Mouse (Mus musculus): ENCODE results near the gene Gmpr. TPM values are rescaled to one million over a fixed set of nuclear protein-coding genes. Genes with fewer than 3 reads are reported as not detected.
A peak's percentile ranks its signal among the peaks of the same experiment; 100 is the strongest.

The Gmpr gene
- total RNA-seq, 4 experiments from 2014 or later: 65.2 to 76.9 (median 67.4) TPM

- DNase-seq (ENCODE audit: low spot score in 2 of 2): no peak
These were observed 4.5 kb upstream of the Gmpr start for GRCm38 (mm10) chr13:45502791-45503190.

- DNase-seq (ENCODE audit: low spot score in 2 of 2): no peak
These were observed 1.7 kb upstream of the Gmpr start for GRCm38 (mm10) chr13:45505546-45505945.

GRCm38 (mm10) chr13:45508495-45508894, 1.3 kb downstream of the Gmpr start:
- DNase-seq (ENCODE audit: low spot score in 2 of 2): peak; percentile 73 to 74

- no peak for DNase-seq (ENCODE audit: low spot score in 2 of 2)
These were observed 2.1 kb downstream of the Gmpr start for GRCm38 (mm10) chr13:45509366-45509765.

GRCm38 (mm10) chr13:45511706-45512435, 4.6 kb downstream of the Gmpr start:
- DNase-seq (ENCODE audit: low spot score in 2 of 2): no peak

- no peak for DNase-seq (ENCODE audit: low spot score in 2 of 2)
These were observed 5.3 kb downstream of the Gmpr start for GRCm38 (mm10) chr13:45512531-45512930.

- no peak for DNase-seq (ENCODE audit: low spot score in 2 of 2)
These were observed 6.1 kb downstream of the Gmpr start for GRCm38 (mm10) chr13:45513009-45513984.

GRCm38 (mm10) chr13:45514115-45514514, 6.9 kb downstream of the Gmpr start:
- DNase-seq (ENCODE audit: low spot score in 2 of 2): no peak

GRCm38 (mm10) chr13:45514832-45515422, 7.7 kb downstream of the Gmpr start:
- DNase-seq (ENCODE audit: low spot score in 2 of 2): no peak

- no peak for DNase-seq (ENCODE audit: low spot score in 2 of 2)
These were observed 9.5 kb downstream of the Gmpr start for GRCm38 (mm10) chr13:45516501-45517393.

GRCm38 (mm10) chr13:45524305-45524704, 17.1 kb downstream of the Gmpr start:
- no peak for DNase-seq (ENCODE audit: low spot score in 2 of 2)

GRCm38 (mm10) chr13:45524791-45525435, 17.7 kb downstream of the Gmpr start:
- DNase-seq (ENCODE audit: low spot score in 2 of 2): no peak

- DNase-seq (ENCODE audit: low spot score in 2 of 2): peak in 1 of 2 experiments; percentile 35
These were observed 19.0 kb downstream of the Gmpr start for GRCm38 (mm10) chr13:45526230-45526629.

- no peak for DNase-seq (ENCODE audit: low spot score in 2 of 2)
These were observed 20.2 kb downstream of the Gmpr start for GRCm38 (mm10) chr13:45527232-45527964.

- no peak for DNase-seq (ENCODE audit: low spot score in 2 of 2)
These were observed 21.5 kb downstream of the Gmpr start for GRCm38 (mm10) chr13:45528787-45529186.

- peak in 1 of 2 experiments; percentile 56 for DNase-seq (ENCODE audit: low spot score in 2 of 2)
These were observed 23.5 kb downstream of the Gmpr start for GRCm38 (mm10) chr13:45530754-45531153.

- no peak for DNase-seq (ENCODE audit: low spot score in 2 of 2)
These were observed 28.6 kb downstream of the Gmpr start for GRCm38 (mm10) chr13:45535731-45536453.

- DNase-seq (ENCODE audit: low spot score in 2 of 2): no peak
These were observed 29.9 kb downstream of the Gmpr start for GRCm38 (mm10) chr13:45537110-45537509.

GRCm38 (mm10) chr13:45538091-45538490, 30.8 kb downstream of the Gmpr start:
- DNase-seq (ENCODE audit: low spot score in 2 of 2): no peak
